8 mouse cellular contexts compared by ENCODE assay signal in the genomic region with DNA sequence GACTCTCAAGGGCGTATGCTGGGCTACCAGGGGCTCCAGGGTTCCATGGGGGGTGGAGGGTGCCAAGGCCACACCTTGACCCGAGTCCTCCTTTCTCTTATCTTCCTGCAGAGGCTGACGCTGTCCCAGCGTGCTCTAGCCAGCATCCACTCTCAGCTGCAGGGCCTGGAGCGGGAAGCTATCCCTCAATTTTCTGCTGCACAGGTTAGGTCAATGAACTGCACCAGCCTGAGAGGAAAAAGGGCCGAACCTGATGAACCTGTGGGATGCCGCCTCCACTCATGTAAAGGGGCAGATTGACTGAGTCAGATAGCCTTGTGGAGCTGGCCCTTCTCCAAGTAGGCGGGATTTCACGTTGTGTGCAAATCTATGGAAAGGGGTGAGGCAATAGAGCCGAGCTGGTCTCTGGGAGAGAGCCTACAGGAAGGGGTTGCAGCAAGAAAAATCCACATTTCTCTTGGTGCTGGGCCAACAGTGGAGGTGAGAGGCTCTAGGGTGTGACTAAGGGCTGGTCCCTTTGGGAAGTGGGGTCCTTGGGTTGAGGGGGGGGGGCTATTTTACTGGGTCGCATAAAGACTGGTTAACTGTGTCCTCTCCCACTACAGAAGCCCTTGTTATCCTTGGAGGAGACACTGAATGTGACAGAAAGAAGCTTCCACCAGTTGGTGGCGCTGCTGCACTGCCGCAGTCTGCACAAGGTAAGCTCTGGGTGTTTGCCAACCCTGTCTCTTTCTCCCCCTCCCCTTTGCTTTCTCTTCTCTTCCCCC. TPM values are rescaled to one million over a fixed set of nuclear protein-coding genes. Genes with fewer than 3 reads are reported as not detected.
DNase-seq lines count a peak whose midpoint lies in the region; ATAC-seq lines count a peak whose summit lies in the region.

No protein-coding gene starts in this region.

- no peak overlapping the region; the same call in 1 of the 2 replicates for H3K9ac ChIP-seq in embryonic facial prominence, embryonic 11.5 days (replicated peaks; ENCODE audit: low read length)
- H3K9ac ChIP-seq in heart, embryonic 12.5 days: no peak overlapping the region
- no peak overlapping the region; the same call in 1 of the 2 replicates for H3K9ac ChIP-seq in kidney, embryonic 16.5 days (replicated peaks; ENCODE audit: low read length)
- no peak overlapping the region for H3K9ac ChIP-seq in liver, embryonic 16.5 days (ENCODE audit: low read depth, low read length)
- peak overlapping the region; percentile 57 for H3K9ac ChIP-seq in neural tube, embryonic 13.5 days

- DNase-seq in CD4-positive, CD25-positive, alpha-beta regulatory T cell, adult 2 months (ENCODE audit: low read depth, low spot score): peak; percentile 94
- peak; percentile 86 for DNase-seq in adrenal gland, postnatal 14 days
- peak; percentile 88 for DNase-seq in embryonic facial prominence, embryonic 11.5 days (ENCODE audit: low spot score)
- peak; percentile 59 to 84 for DNase-seq in thymus, postnatal 10 days (ENCODE audit: low spot score in 2 of 2)

- no peak overlapping the region; the same call in 1 of the 2 replicates for H3K27ac ChIP-seq in embryonic facial prominence, embryonic 11.5 days (replicated peaks; ENCODE audit: low read depth, low read length)
- H3K27ac ChIP-seq in heart, embryonic 12.5 days (ENCODE audit: poor library complexity, severe bottlenecking): no peak overlapping the region
- H3K27ac ChIP-seq in kidney, embryonic 16.5 days (ENCODE audit: low read length): no peak overlapping the region
- H3K27ac ChIP-seq in liver, embryonic 16.5 days (ENCODE audit: low read length): no peak overlapping the region
- H3K27ac ChIP-seq in neural tube, embryonic 13.5 days (replicated peaks): peak overlapping the region; percentile 61

- no peak overlapping the region for H3K4me3 ChIP-seq in embryonic facial prominence, embryonic 11.5 days (ENCODE audit: low read depth, low read length)
- H3K4me3 ChIP-seq in heart, embryonic 12.5 days: no peak overlapping the region
- no peak overlapping the region for H3K4me3 ChIP-seq in kidney, embryonic 16.5 days (ENCODE audit: low read length)
- no peak overlapping the region for H3K4me3 ChIP-seq in liver, embryonic 16.5 days (ENCODE audit: low read depth, low read length)
- H3K4me3 ChIP-seq in neural tube, embryonic 13.5 days: no peak overlapping the region

- H3K9me3 ChIP-seq in embryonic facial prominence, embryonic 11.5 days (replicated peaks; ENCODE audit: control insufficient read depth, low read length): no peaks in the 10 kb centered on the region
- no peaks in the 10 kb centered on the region for H3K9me3 ChIP-seq in heart, embryonic 12.5 days (replicated peaks)
- no peaks in the 10 kb centered on the region for H3K9me3 ChIP-seq in kidney, embryonic 16.5 days (ENCODE audit: low read length)
- H3K9me3 ChIP-seq in liver, embryonic 16.5 days (replicated peaks; ENCODE audit: control insufficient read depth, low read length): no peaks in the 10 kb centered on the region
- no peaks in the 10 kb centered on the region for H3K9me3 ChIP-seq in neural tube, embryonic 13.5 days

- H3K27me3 ChIP-seq in embryonic facial prominence, embryonic 11.5 days (ENCODE audit: control insufficient read depth, insufficient read depth, low read length): no peaks in the 10 kb centered on the region
- no peaks in the 10 kb centered on the region for H3K27me3 ChIP-seq in heart, embryonic 12.5 days (replicated peaks)
- H3K27me3 ChIP-seq in kidney, embryonic 16.5 days (ENCODE audit: insufficient read depth, low read length): no peaks in the 10 kb centered on the region
- no peaks in the 10 kb centered on the region for H3K27me3 ChIP-seq in liver, embryonic 16.5 days (ENCODE audit: control insufficient read depth, insufficient read depth, low read depth, low read length)
- H3K27me3 ChIP-seq in neural tube, embryonic 13.5 days: no peaks in the 10 kb centered on the region

- no peak overlapping the region for H3K4me2 ChIP-seq in embryonic facial prominence, embryonic 11.5 days (ENCODE audit: low read depth, low read length)
- peak overlapping the region; percentile 43 for H3K4me2 ChIP-seq in heart, embryonic 12.5 days
- peak overlapping the region; percentile 5; the same call in 1 of the 2 replicates for H3K4me2 ChIP-seq in kidney, embryonic 16.5 days (replicated peaks; ENCODE audit: low read depth, low read length)
- H3K4me2 ChIP-seq in liver, embryonic 16.5 days (ENCODE audit: low read depth, low read length): no peak overlapping the region
- H3K4me2 ChIP-seq in neural tube, embryonic 13.5 days: peak overlapping the region; percentile 39

- 47% methylated on average over 13 of the region's 13 CpGs for WGBS in embryonic facial prominence, embryonic 11.5 days
- WGBS in heart, embryonic 12.5 days: 34% methylated on average over 13 of the region's 13 CpGs
- WGBS in kidney, embryonic 16.5 days: 39% methylated on average over 13 of the region's 13 CpGs
- WGBS in liver, embryonic 16.5 days (ENCODE audit: insufficient replicate concordance): 27% methylated on average over 13 of the region's 13 CpGs
- WGBS in neural tube, embryonic 13.5 days: 34% methylated on average over 13 of the region's 13 CpGs

- H3K4me1 ChIP-seq in embryonic facial prominence, embryonic 11.5 days (ENCODE audit: control insufficient read depth, insufficient read depth, low read length): no peaks in the 10 kb centered on the region
- H3K4me1 ChIP-seq in heart, embryonic 12.5 days (replicated peaks): peaks cover 3% of the 10 kb centered on the region; the same call in 1 of the 2 replicates
- H3K4me1 ChIP-seq in kidney, embryonic 16.5 days (ENCODE audit: insufficient read depth, low read length): no peaks in the 10 kb centered on the region
- peaks cover 6% of the 10 kb centered on the region for H3K4me1 ChIP-seq in liver, embryonic 16.5 days (ENCODE audit: control insufficient read depth, low read depth, low read length)
- H3K4me1 ChIP-seq in neural tube, embryonic 13.5 days (replicated peaks): peaks cover 57% of the 10 kb centered on the region

- peak; percentile 69 for ATAC-seq in embryonic facial prominence, embryonic 11.5 days (replicated peaks; ENCODE audit: insufficient number of reproducible peaks, low FRiP score, low TSS enrichment, low read depth)
- peak; percentile 67 for ATAC-seq in heart, embryonic 12.5 days (ENCODE audit: insufficient number of reproducible peaks, low FRiP score)
- peak; percentile 52 for ATAC-seq in kidney, embryonic 16.5 days (ENCODE audit: low FRiP score, low TSS enrichment)
- peak; percentile 62 for ATAC-seq in liver, embryonic 16.5 days (ENCODE audit: low read depth)
- ATAC-seq in neural tube, embryonic 13.5 days (ENCODE audit: low read depth): peak; percentile 54

- H3K36me3 ChIP-seq in embryonic facial prominence, embryonic 11.5 days (replicated peaks; ENCODE audit: control insufficient read depth, insufficient read depth, low read depth, low read length): no peaks in the 10 kb centered on the region
- no peaks in the 10 kb centered on the region for H3K36me3 ChIP-seq in heart, embryonic 12.5 days
- H3K36me3 ChIP-seq in kidney, embryonic 16.5 days (ENCODE audit: insufficient read depth, low read length): no peaks in the 10 kb centered on the region
- no peaks in the 10 kb centered on the region for H3K36me3 ChIP-seq in liver, embryonic 16.5 days (ENCODE audit: control insufficient read depth, insufficient read depth)
- H3K36me3 ChIP-seq in neural tube, embryonic 13.5 days: peaks cover 54% of the 10 kb centered on the region

RNA-seq across cellular contexts. Expression of a gene that starts 6.0 kb away (rescaled TPM):
- 97.9 and 129 TPM in 2 replicates for total RNA-seq in adrenal gland, postnatal 14 days (2021)
- polyA plus RNA-seq in embryonic facial prominence, embryonic 11.5 days (2014; fragmentation: Nextera tagmentation; extraction: Ambion mirVana): 31.4 and 37.5 TPM in 2 replicates
- polyA plus RNA-seq in heart, embryonic 12.5 days (2016; fragmentation: Nextera tagmentation; extraction: Ambion mirVana): 77.6 and 79.2 TPM in 2 replicates
- polyA plus RNA-seq in kidney, embryonic 16.5 days (2015; fragmentation: Nextera tagmentation; extraction: Ambion mirVana): 59.7 and 74.2 TPM in 2 replicates
- polyA plus RNA-seq in liver, embryonic 16.5 days (2015; fragmentation: Nextera tagmentation; extraction: Ambion mirVana): 20.2 and 23.4 TPM in 2 replicates
- polyA plus RNA-seq in neural tube, embryonic 13.5 days (2015; fragmentation: Nextera tagmentation; extraction: Ambion mirVana): 78.0 and 79.6 TPM in 2 replicates

RNA-seq across cellular contexts. Expression of a gene that starts 11.7 kb away (rescaled TPM):
- total RNA-seq in adrenal gland, postnatal 14 days (2021): 5.2 and 5.6 TPM in 2 replicates
- 8.3 and 10.2 TPM in 2 replicates for polyA plus RNA-seq in embryonic facial prominence, embryonic 11.5 days (2014; fragmentation: Nextera tagmentation; extraction: Ambion mirVana)
- 0.65 and 0.97 TPM in 2 replicates for polyA plus RNA-seq in heart, embryonic 12.5 days (2016; fragmentation: Nextera tagmentation; extraction: Ambion mirVana)
- 2.4 and 2.7 TPM in 2 replicates for polyA plus RNA-seq in kidney, embryonic 16.5 days (2015; fragmentation: Nextera tagmentation; extraction: Ambion mirVana)
- 0.20 and 0.50 TPM in 2 replicates for polyA plus RNA-seq in liver, embryonic 16.5 days (2015; fragmentation: Nextera tagmentation; extraction: Ambion mirVana)
- polyA plus RNA-seq in neural tube, embryonic 13.5 days (2015; fragmentation: Nextera tagmentation; extraction: Ambion mirVana): 137 and 141 TPM in 2 replicates

RNA-seq across cellular contexts. Expression of a gene that starts 19.3 kb away (rescaled TPM):
- total RNA-seq in adrenal gland, postnatal 14 days (2021): 8.7 and 11.8 TPM in 2 replicates
- 1.6 and 1.9 TPM in 2 replicates for polyA plus RNA-seq in embryonic facial prominence, embryonic 11.5 days (2014; fragmentation: Nextera tagmentation; extraction: Ambion mirVana)
- polyA plus RNA-seq in heart, embryonic 12.5 days (2016; fragmentation: Nextera tagmentation; extraction: Ambion mirVana): 2.3 and 2.5 TPM in 2 replicates
- polyA plus RNA-seq in kidney, embryonic 16.5 days (2015; fragmentation: Nextera tagmentation; extraction: Ambion mirVana): 3.6 and 4.3 TPM in 2 replicates
- polyA plus RNA-seq in liver, embryonic 16.5 days (2015; fragmentation: Nextera tagmentation; extraction: Ambion mirVana): 1.0 and 1.2 TPM in 2 replicates
- 4.6 TPM in 2 replicates for polyA plus RNA-seq in neural tube, embryonic 13.5 days (2015; fragmentation: Nextera tagmentation; extraction: Ambion mirVana)

RNA-seq across cellular contexts. Expression of a gene that starts 33.8 kb away (rescaled TPM):
- total RNA-seq in adrenal gland, postnatal 14 days (2021): 27.8 and 29.7 TPM in 2 replicates
- 43.9 and 45.7 TPM in 2 replicates for polyA plus RNA-seq in embryonic facial prominence, embryonic 11.5 days (2014; fragmentation: Nextera tagmentation; extraction: Ambion mirVana)
- polyA plus RNA-seq in heart, embryonic 12.5 days (2016; fragmentation: Nextera tagmentation; extraction: Ambion mirVana): 25.2 and 30.1 TPM in 2 replicates
- 36.5 and 43.2 TPM in 2 replicates for polyA plus RNA-seq in kidney, embryonic 16.5 days (2015; fragmentation: Nextera tagmentation; extraction: Ambion mirVana)
- 5.5 and 6.7 TPM in 2 replicates for polyA plus RNA-seq in liver, embryonic 16.5 days (2015; fragmentation: Nextera tagmentation; extraction: Ambion mirVana)
- polyA plus RNA-seq in neural tube, embryonic 13.5 days (2015; fragmentation: Nextera tagmentation; extraction: Ambion mirVana): 8.6 and 8.9 TPM in 2 replicates

Comparison
In these comparisons a context has a peak if more than half of its experiments do, and no peak if none do; other contexts are left out.
1. H3K4me2 ChIP-seq: peak in heart, embryonic 12.5 days (single experiment), kidney, embryonic 16.5 days (single experiment) and neural tube, embryonic 13.5 days (single experiment); none in embryonic facial prominence, embryonic 11.5 days (single experiment) and liver, embryonic 16.5 days (single experiment).
2. RNA of a gene that starts 11.7 kb away (polyA plus RNA-seq): 137 to 141 TPM in neural tube, embryonic 13.5 days; 8.3 to 10.2 TPM in embryonic facial prominence, embryonic 11.5 days, 2.4 to 2.7 TPM in kidney, embryonic 16.5 days, 0.65 to 0.97 TPM in heart, embryonic 12.5 days and 0.20 to 0.50 TPM in liver, embryonic 16.5 days; every median in the first group is over 10 times any median in the second.
3. Peak in every context shown above with its lines, with median percentiles within 50 percentile points of each other: DNase-seq and ATAC-seq.